Mouse (Mus musculus) MEL (cell line): ENCODE results near the gene Tgfbr3. TPM values are rescaled to one million over a fixed set of nuclear protein-coding genes. Genes with fewer than 3 reads are reported as not detected.

Experiments
- DNase-seq: peaks from one replicate; pipeline ENCODE4 v3.0.0; 2011; ENCODE audit warnings: low read depth, low spot score
- H3K27ac ChIP-seq: 2 replicates; pipeline ENCODE4 v1.5.1; 2012; ENCODE audit warnings: low read depth, mild to moderate bottlenecking, control low read depth, low read length, moderate library complexity; ENCODE audit not compliant: control insufficient read depth
- H3K27me3 ChIP-seq, 2 experiments: fragments of 150-350 bp in 1 of 2; sonication (generic) in 1 of 2; 2 replicates each; pipeline ENCODE4 v1.6.1; 2012; ENCODE audit warnings: low read length in 2 of 2, mild to moderate bottlenecking in 2 of 2, improper control_type of control experiment in 1 of 2, moderate library complexity in 1 of 2; ENCODE audit not compliant: insufficient read depth in 2 of 2, control insufficient read depth in 1 of 2
- H3K36me3 ChIP-seq, 2 experiments: 2 replicates each; pipeline ENCODE4 v1.6.1; 2012 to 2014; ENCODE audit warnings: low read length in 2 of 2, improper control_type of control experiment in 1 of 2, inconsistent platforms in 1 of 2, mild to moderate bottlenecking in 1 of 2; ENCODE audit not compliant: insufficient read depth in 2 of 2, control insufficient read depth in 1 of 2
- H3K4me1 ChIP-seq, 2 experiments: fragments of 150-350 bp in 1 of 2; sonication (generic) in 1 of 2; 2 replicates each; pipeline ENCODE4 v1.6.1; 2012; ENCODE audit warnings: low read length in 2 of 2, improper control_type of control experiment in 1 of 2, mild to moderate bottlenecking in 1 of 2; ENCODE audit not compliant: insufficient read depth in 2 of 2, control insufficient read depth in 1 of 2
- H3K4me3 ChIP-seq, 2 experiments: fragments of 150-350 bp in 1 of 2; sonication (generic) in 1 of 2; 2 replicates each; pipeline ENCODE4 v1.5.1; 2012; ENCODE audit warnings: low read depth in 2 of 2, low read length in 2 of 2, mild to moderate bottlenecking in 2 of 2, moderate library complexity in 2 of 2, control low read depth in 1 of 2, improper control_type of control experiment in 1 of 2; ENCODE audit not compliant: control insufficient read depth in 1 of 2, insufficient read depth in 1 of 2
- H3K79me2 ChIP-seq: 2 replicates; pipeline ENCODE4 v1.6.1; 2012; ENCODE audit warnings: mild to moderate bottlenecking, low read length, moderate library complexity; ENCODE audit not compliant: control insufficient read depth, poor library complexity, insufficient read depth
- H3K9ac ChIP-seq: 2 replicates; pipeline ENCODE4 v1.6.1; 2012; ENCODE audit warnings: low read depth, mild to moderate bottlenecking, control low read depth, low read length, moderate library complexity; ENCODE audit not compliant: control insufficient read depth, poor library complexity, severe bottlenecking
- H3K9me3 ChIP-seq: fragments of 150-350 bp; sonication (generic); replicated peaks from 2 replicates; pipeline ENCODE4 v1.6.1; 2012; ENCODE audit warnings: mild to moderate bottlenecking, low read length, improper control_type of control experiment, moderate library complexity; ENCODE audit not compliant: insufficient read depth
- CHD2 ChIP-seq: IDR thresholded peaks from 2 replicates; pipeline ENCODE4 v1.6.1; 2011; ENCODE audit warnings: low read length, improper control_type of control experiment
- ETS1 ChIP-seq: IDR thresholded peaks from 2 replicates; pipeline ENCODE4 v1.6.1; 2012; ENCODE audit warnings: low read depth, mild to moderate bottlenecking, inconsistent platforms, low read length, improper control_type of control experiment, moderate library complexity
- GABPA ChIP-seq: IDR thresholded peaks from 2 replicates; pipeline ENCODE4 v1.6.1; 2012; ENCODE audit warnings: low read depth, mild to moderate bottlenecking, inconsistent platforms, low read length, improper control_type of control experiment, moderate library complexity
- GATA1 ChIP-seq: IDR thresholded peaks from 2 replicates; pipeline ENCODE4 v1.6.1; 2011; ENCODE audit warnings: low read depth, low read length, improper control_type of control experiment
- HCFC1 ChIP-seq: IDR thresholded peaks from 2 replicates; pipeline ENCODE4 v1.6.1; 2012; ENCODE audit warnings: low read depth, mild to moderate bottlenecking, inconsistent platforms, low read length, improper control_type of control experiment, moderate library complexity
- MAFK ChIP-seq: IDR thresholded peaks from 2 replicates; pipeline ENCODE4 v1.6.1; 2011; ENCODE audit warnings: low read depth, mild to moderate bottlenecking, low read length, improper control_type of control experiment, borderline replicate concordance
- MAZ ChIP-seq: IDR thresholded peaks from 2 replicates; pipeline ENCODE4 v1.6.1; 2012; ENCODE audit warnings: low read depth, mild to moderate bottlenecking, inconsistent platforms, low read length, improper control_type of control experiment
- MEF2A ChIP-seq: IDR thresholded peaks from 2 replicates; pipeline ENCODE4 v1.6.1; 2014; ENCODE audit warnings: low read depth, mild to moderate bottlenecking, inconsistent platforms, low read length, improper control_type of control experiment; ENCODE audit not compliant: poor library complexity, insufficient replicate concordance, severe bottlenecking; ENCODE audit errors: extremely low read depth
- MYB ChIP-seq: IDR thresholded peaks from 2 replicates; pipeline ENCODE4 v1.6.1; 2011; ENCODE audit warnings: mild to moderate bottlenecking, low read depth, low read length, improper control_type of control experiment
- NELFE ChIP-seq: IDR thresholded peaks from 2 replicates; pipeline ENCODE4 v1.6.1; 2011; ENCODE audit warnings: low read depth, low read length, improper control_type of control experiment
- POLR2A ChIP-seq, 2 experiments: IDR thresholded peaks; 2 replicates each; pipeline ENCODE4 v1.6.1; 2011 to 2012; ENCODE audit warnings: low read length in 2 of 2, mild to moderate bottlenecking in 2 of 2, control low read depth in 1 of 2, improper control_type of control experiment in 1 of 2, low read depth in 1 of 2, moderate library complexity in 1 of 2; ENCODE audit not compliant: control insufficient read depth in 1 of 2, insufficient read depth in 1 of 2, poor library complexity in 1 of 2
- POLR2AphosphoS5 ChIP-seq: IDR thresholded peaks from 2 replicates; pipeline ENCODE4 v1.6.1; 2012; ENCODE audit warnings: low read depth, borderline replicate concordance, mild to moderate bottlenecking, inconsistent platforms, low read length, moderate library complexity, mixed read lengths
- RAD21 ChIP-seq: IDR thresholded peaks from 2 replicates; pipeline ENCODE4 v1.6.1; 2011; ENCODE audit warnings: mild to moderate bottlenecking, low read depth, low read length, improper control_type of control experiment
- RCOR1 ChIP-seq: IDR thresholded peaks from 2 replicates; pipeline ENCODE4 v1.6.1; 2012; ENCODE audit warnings: low read depth, mild to moderate bottlenecking, inconsistent platforms, low read length, improper control_type of control experiment
- SIN3A ChIP-seq: IDR thresholded peaks from 2 replicates; pipeline ENCODE4 v1.6.1; 2012; ENCODE audit warnings: low read length, improper control_type of control experiment, inconsistent platforms
- SMC3 ChIP-seq: IDR thresholded peaks from 2 replicates; pipeline ENCODE4 v1.6.1; 2011; ENCODE audit warnings: low read depth, low read length, improper control_type of control experiment
- TAL1 ChIP-seq: IDR thresholded peaks from 2 replicates; pipeline ENCODE4 v1.6.1; 2012; ENCODE audit warnings: mild to moderate bottlenecking, inconsistent platforms, low read length, moderate library complexity, mixed read lengths
- TCF12 ChIP-seq: IDR thresholded peaks from 2 replicates; pipeline ENCODE4 v1.6.1; 2014; ENCODE audit warnings: low read depth, mild to moderate bottlenecking, inconsistent platforms, low read length, improper control_type of control experiment, moderate library complexity
- USF1 ChIP-seq: IDR thresholded peaks from 2 replicates; pipeline ENCODE4 v1.6.1; 2014; ENCODE audit warnings: low read depth, mild to moderate bottlenecking, inconsistent platforms, low read length, improper control_type of control experiment, moderate library complexity
- ZMIZ1 ChIP-seq: IDR thresholded peaks from 2 replicates; pipeline ENCODE4 v1.6.1; 2012; ENCODE audit warnings: low read depth, mild to moderate bottlenecking, inconsistent platforms, low read length, improper control_type of control experiment, moderate library complexity
- ZNF384 ChIP-seq: IDR thresholded peaks from 2 replicates; pipeline ENCODE4 v1.6.1; 2012; ENCODE audit warnings: low read depth, mild to moderate bottlenecking, inconsistent platforms, low read length, improper control_type of control experiment
- polyA plus RNA-seq, 2 experiments: library from polyadenylated mRNA; stranded (reverse) in 1 of 2; unstranded in 1 of 2; fragments of >175 nt in 1 of 2; fragments of >200 nt in 1 of 2; gene quantifications; 2 replicates each; pipeline versions ENCODE4 v1.2.1 to v1.2.4; 2012; ENCODE audit warnings: low replicate concordance in 2 of 2, low read depth in 1 of 2; ENCODE audit not compliant: insufficient read length in 2 of 2, insufficient read depth in 1 of 2, missing spikeins in 1 of 2
- total RNA-seq: library from RNA; depleted of rRNA; stranded (reverse); fragments of 300-350 nt; gene quantifications from 2 replicates; pipeline ENCODE4 v1.2.3, GENCODE M21; 2012

Tgfbr3 gene
- total and polyA plus RNA-seq, 3 experiments, result 3.0 to 5.9 TPM; not detected in 1

- peaks cover 0 to 2% of the 10 kb centered on the region in 2 experiments; a peak in 1 of 4 replicates for H3K36me3 ChIP-seq
- H3K79me2 ChIP-seq, result no peaks in the 10 kb centered on the region
- no peaks in the 10 kb centered on the region; a peak in 1 of 4 replicates for H3K27me3 ChIP-seq
- no peaks in the 10 kb centered on the region for H3K9me3 ChIP-seq
- H3K9ac ChIP-seq, result no peak overlapping the region
- DNase-seq, result no peak
- H3K4me1 ChIP-seq, result no peaks in the 10 kb centered on the region; a peak in 1 of 4 replicates
- no peak overlapping the region for H3K27ac ChIP-seq
- H3K4me3 ChIP-seq, result no peak overlapping the region
- TF ChIP-seq POLR2A (IDR thresholded peaks at IDR 0.05; ENCODE audit: control insufficient read depth in 1 of 2, insufficient read depth in 1 of 2, low read depth in 1 of 2, low read length in 2 of 2, poor library complexity in 1 of 2), result no peak
- TF ChIP-seq GABPA, result no peak
- no peak for TF ChIP-seq RCOR1
- TF ChIP-seq HCFC1, result no peak
- no peak for TF ChIP-seq USF1
- TF ChIP-seq MAZ, result no peak
- TF ChIP-seq CHD2, result no peak
- TF ChIP-seq SMC3, result no peak
- no peak for TF ChIP-seq TCF12
- no peak for TF ChIP-seq TAL1
- no peak for TF ChIP-seq ZNF384
- no peak for TF ChIP-seq ETS1
- no peak for TF ChIP-seq ZMIZ1
- TF ChIP-seq SIN3A, result no peak
- TF ChIP-seq RAD21, result no peak
- TF ChIP-seq MEF2A, result no peak
- TF ChIP-seq MAFK, result no peak
Observed at GRCm38 (mm10) chr5:107294041-107294440, 4.6 kb upstream of the Tgfbr3 start.

- H3K4me3 ChIP-seq, result no peak overlapping the region
- no peak for TF ChIP-seq ETS1
- TF ChIP-seq MEF2A, result no peak
- TF ChIP-seq POLR2AphosphoS5, result no peak
- TF ChIP-seq GATA1, result no peak
- no peak for TF ChIP-seq NELFE
- TF ChIP-seq HCFC1, result no peak
- no peak for TF ChIP-seq MYB
- no peaks in the 10 kb centered on the region; a peak in 1 of 4 replicates for H3K27me3 ChIP-seq
- H3K79me2 ChIP-seq, result no peaks in the 10 kb centered on the region
- no peaks in the 10 kb centered on the region for H3K9me3 ChIP-seq
- H3K9ac ChIP-seq, result no peak overlapping the region
- no peaks in the 10 kb centered on the region for H3K36me3 ChIP-seq
- H3K27ac ChIP-seq, result no peak overlapping the region
- DNase-seq, result no peak
- no peaks in the 10 kb centered on the region for H3K4me1 ChIP-seq
Observed at GRCm38 (mm10) chr5:107289986-107290385, 557 bp upstream of the Tgfbr3 start.
